Mouse (Mus musculus) CH12.LX (cell line): ENCODE measurements around the gene Pdrg1. TPM values are rescaled to one million over a fixed set of nuclear protein-coding genes. Genes with fewer than 3 reads are reported as not detected.

Source experiments
- DNase-seq: peaks from one replicate; pipeline ENCODE4 v3.0.0-alpha.2; 2013; ENCODE audit errors: extremely low read depth
- H3K27ac ChIP-seq: 2 replicates; pipeline ENCODE4 v1.5.1; 2012; ENCODE audit warnings: low read depth, mild to moderate bottlenecking, control low read depth, moderate library complexity; ENCODE audit not compliant: insufficient read depth
- H3K27me3 ChIP-seq: replicated peaks from 2 replicates; pipeline ENCODE3; 2012; ENCODE audit warnings: inconsistent platforms
- H3K36me3 ChIP-seq, 2 experiments: replicated peaks in 1 of 2; 2 replicates each; pipeline versions ENCODE3 to v1.6.1; 2012; ENCODE audit warnings: inconsistent platforms in 1 of 2, low read length in 1 of 2, mild to moderate bottlenecking in 1 of 2, mixed read lengths in 1 of 2, moderate library complexity in 1 of 2; ENCODE audit not compliant: control insufficient read depth in 1 of 2, insufficient read depth in 1 of 2
- H3K4me1 ChIP-seq, 2 experiments: 2 replicates each; pipeline ENCODE4 v1.6.1; 2012; ENCODE audit warnings: inconsistent platforms in 1 of 2, moderate library complexity in 1 of 2; ENCODE audit not compliant: insufficient read depth in 2 of 2, control insufficient read depth in 1 of 2
- H3K4me2 ChIP-seq: 2 replicates; pipeline ENCODE4 v1.6.1; 2012; ENCODE audit warnings: low read depth, mild to moderate bottlenecking, control low read depth; ENCODE audit not compliant: poor library complexity, insufficient read depth, severe bottlenecking
- H3K4me3 ChIP-seq, 3 experiments: fragments of 150-350 bp in 1 of 3; sonication (generic) in 1 of 3; replicated peaks in 1 of 3; 2 replicates each; pipeline versions ENCODE3 to v1.5.1; 2011 to 2012; ENCODE audit warnings: low read depth in 2 of 3, low read length in 2 of 3, mild to moderate bottlenecking in 2 of 3, moderate library complexity in 2 of 3, control low read depth in 1 of 3, improper control_type of control experiment in 1 of 3, inconsistent platforms in 1 of 3, mixed read lengths in 1 of 3; ENCODE audit not compliant: poor library complexity in 1 of 3
- H3K79me2 ChIP-seq: replicated peaks from 2 replicates; pipeline ENCODE4 v1.6.1; 2012; ENCODE audit warnings: mild to moderate bottlenecking, moderate library complexity; ENCODE audit not compliant: control insufficient read depth, poor library complexity, insufficient read depth, severe bottlenecking; ENCODE audit errors: extremely low read depth
- H3K9ac ChIP-seq: 2 replicates; pipeline ENCODE4 v1.6.1; 2012; ENCODE audit warnings: low read depth, mild to moderate bottlenecking, control low read depth, moderate library complexity; ENCODE audit not compliant: insufficient read depth
- H3K9me3 ChIP-seq: replicated peaks from 2 replicates; pipeline ENCODE3; 2012; ENCODE audit warnings: low read length, inconsistent platforms, mixed read lengths
- BHLHE40 ChIP-seq: IDR thresholded peaks from 2 replicates; pipeline ENCODE4 v1.6.1; 2011; ENCODE audit warnings: mild to moderate bottlenecking, low read depth, low read length, improper control_type of control experiment
- CHD2 ChIP-seq: IDR thresholded peaks from 2 replicates; pipeline ENCODE4 v1.6.1; 2011; ENCODE audit warnings: low read length, improper control_type of control experiment
- CTCF ChIP-seq, 2 experiments: IDR thresholded peaks in 1 of 2; conservative IDR thresholded peaks in 1 of 2; 2 replicates each; pipeline ENCODE4 v1.5.1; 2011 to 2012; ENCODE audit warnings: low read depth in 2 of 2, low read length in 2 of 2, improper control_type of control experiment in 1 of 2, inconsistent platforms in 1 of 2, mild to moderate bottlenecking in 1 of 2, moderate library complexity in 1 of 2
- ELF1 ChIP-seq: IDR thresholded peaks from 2 replicates; pipeline ENCODE4 v1.6.1; 2014; ENCODE audit warnings: low read depth, mild to moderate bottlenecking, inconsistent platforms, low read length, improper control_type of control experiment
- EP300 ChIP-seq: IDR thresholded peaks from 2 replicates; pipeline ENCODE4 v1.6.1; 2011; ENCODE audit warnings: low read length, improper control_type of control experiment
- ETS1 ChIP-seq: conservative IDR thresholded peaks from 2 replicates; pipeline ENCODE4 v1.6.1; 2012; ENCODE audit warnings: low read depth, mild to moderate bottlenecking, inconsistent platforms, low read length, improper control_type of control experiment, moderate library complexity
- JUND ChIP-seq: conservative IDR thresholded peaks from 2 replicates; pipeline ENCODE4 v1.6.1; 2011; ENCODE audit warnings: low read depth, low read length, improper control_type of control experiment
- MAX ChIP-seq: IDR thresholded peaks from 2 replicates; pipeline ENCODE4 v1.6.1; 2011; ENCODE audit warnings: low read length, improper control_type of control experiment
- MYC ChIP-seq: IDR thresholded peaks from 2 replicates; pipeline ENCODE4 v1.6.1; 2011; ENCODE audit warnings: low read depth, mild to moderate bottlenecking, improper control_type of control experiment, low read length
- NELFE ChIP-seq: IDR thresholded peaks from 2 replicates; pipeline ENCODE4 v1.6.1; 2011; ENCODE audit warnings: low read depth, low read length, improper control_type of control experiment
- NRF1 ChIP-seq: IDR thresholded peaks from 2 replicates; pipeline ENCODE4 v1.6.1; 2014; ENCODE audit warnings: low read depth, mild to moderate bottlenecking, inconsistent platforms, low read length, improper control_type of control experiment, moderate library complexity
- POLR2A ChIP-seq: IDR thresholded peaks from 2 replicates; pipeline ENCODE4 v1.6.1; 2011; ENCODE audit warnings: low read depth, mild to moderate bottlenecking, improper control_type of control experiment, low read length
- RAD21 ChIP-seq: IDR thresholded peaks from 2 replicates; pipeline ENCODE4 v1.6.1; 2011; ENCODE audit warnings: low read depth, mild to moderate bottlenecking, low read length, improper control_type of control experiment, moderate library complexity
- RCOR1 ChIP-seq: conservative IDR thresholded peaks from 2 replicates; pipeline ENCODE4 v1.6.1; 2012; ENCODE audit warnings: low read depth, mild to moderate bottlenecking, inconsistent platforms, low read length, improper control_type of control experiment
- ZC3H11A ChIP-seq: IDR thresholded peaks from 2 replicates; pipeline ENCODE4 v1.6.1; 2012; ENCODE audit warnings: low read depth, mild to moderate bottlenecking, inconsistent platforms, low read length, improper control_type of control experiment
- ZKSCAN1 ChIP-seq: IDR thresholded peaks from 2 replicates; pipeline ENCODE4 v1.6.1; 2012; ENCODE audit warnings: low read depth, inconsistent platforms, low read length, improper control_type of control experiment, borderline replicate concordance
- ZMIZ1 ChIP-seq: IDR thresholded peaks from 2 replicates; pipeline ENCODE4 v1.6.1; 2012; ENCODE audit warnings: low read depth, mild to moderate bottlenecking, inconsistent platforms, low read length, improper control_type of control experiment
- dilution Hi-C: fragments of 300-500 bp; cut with MboI; formaldehyde crosslinking; loops from 2 replicates; pipeline ENCODE4 v1.14.3; 2020; ENCODE audit warnings: low sequenced_read_pairs; ENCODE audit not compliant: extremely low pct_unique_long_range_greater_than_20kb, extremely low pct_ligation_motif_present
- in situ Hi-C: fragments of 300-500 bp; cut with MboI; formaldehyde crosslinking; loops from 3 replicates; pipeline ENCODE4 v1.14.3; 2019; ENCODE audit warnings: low sequenced_read_pairs, low pct_ligation_motif_present, low pct_unique_long_range_greater_than_20kb, mixed read lengths
- polyA plus RNA-seq: library from polyadenylated mRNA; unstranded; fragments of >175 nt; gene quantifications from 2 replicates; pipeline ENCODE4 v1.2.1, GENCODE M21; 2012; ENCODE audit warnings: low read depth; ENCODE audit not compliant: insufficient read length
- total RNA-seq, 2 experiments: library from RNA; depleted of rRNA; stranded (reverse); fragments of 300-350 nt in 1 of 2; fragments of >200 nt in 1 of 2; gene quantifications; 2 replicates each; pipeline ENCODE4 v1.2.3; 2012 to 2014

Gene Pdrg1
- total and polyA plus RNA-seq, 3 experiments: 26.1 to 56.4 (median 50.9) TPM

DNA sequence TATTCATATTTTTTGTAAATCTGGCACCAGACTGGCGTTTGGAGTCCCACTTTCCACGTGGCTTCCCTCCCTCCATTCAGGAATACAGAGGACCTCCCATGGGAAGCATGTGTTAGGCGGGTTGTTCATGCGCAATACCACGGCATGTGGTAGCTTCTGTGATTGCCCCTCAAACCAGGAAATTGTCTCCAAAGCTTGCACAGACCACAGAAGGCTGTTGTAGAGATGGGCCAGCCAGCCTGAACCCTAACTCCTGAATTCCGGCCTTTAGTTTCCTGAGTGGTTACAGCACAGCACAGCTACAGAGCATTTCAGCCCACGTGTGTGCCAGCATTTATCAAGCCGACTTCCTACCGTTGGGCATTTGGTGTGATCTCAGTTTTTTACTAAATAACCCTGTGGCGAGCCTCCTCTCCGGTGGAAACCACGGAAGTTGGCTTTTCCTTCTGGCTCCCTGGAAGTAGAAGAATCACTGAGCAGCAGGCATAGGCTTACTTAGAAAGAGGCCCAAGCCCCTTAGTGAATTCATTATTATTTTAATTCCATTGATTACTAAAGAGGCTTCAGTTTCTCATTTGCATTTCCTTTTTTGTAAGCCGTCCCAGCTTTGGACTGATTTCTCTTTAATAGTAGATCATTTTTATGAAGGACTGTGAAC, 11.4 kb downstream of the Pdrg1 start:
- DNase-seq: no peak
- H3K4me3 ChIP-seq: no peak overlapping the region
- H3K27ac ChIP-seq: no peak overlapping the region
- H3K4me2 ChIP-seq: no peak overlapping the region
- no peaks in the 10 kb centered on the region for H3K9me3 ChIP-seq
- peaks cover 10% of the 10 kb centered on the region for H3K27me3 ChIP-seq
- in situ Hi-C loops: no loop called here
- H3K36me3 ChIP-seq: peaks cover 20 to 32% of the 10 kb centered on the region in 2 experiments
- TF ChIP-seq ZKSCAN1: no peak
- TF ChIP-seq ZC3H11A: no peak
- no peak for TF ChIP-seq MAX
- no peak for TF ChIP-seq CHD2
- TF ChIP-seq ZMIZ1: no peak
- no peak for TF ChIP-seq POLR2A
- dilution Hi-C loops: no loop called here
- H3K9ac ChIP-seq: no peak overlapping the region
- no peaks in the 10 kb centered on the region for H3K79me2 ChIP-seq
- peaks cover 13 to 27% of the 10 kb centered on the region in 2 experiments for H3K4me1 ChIP-seq

DNA sequence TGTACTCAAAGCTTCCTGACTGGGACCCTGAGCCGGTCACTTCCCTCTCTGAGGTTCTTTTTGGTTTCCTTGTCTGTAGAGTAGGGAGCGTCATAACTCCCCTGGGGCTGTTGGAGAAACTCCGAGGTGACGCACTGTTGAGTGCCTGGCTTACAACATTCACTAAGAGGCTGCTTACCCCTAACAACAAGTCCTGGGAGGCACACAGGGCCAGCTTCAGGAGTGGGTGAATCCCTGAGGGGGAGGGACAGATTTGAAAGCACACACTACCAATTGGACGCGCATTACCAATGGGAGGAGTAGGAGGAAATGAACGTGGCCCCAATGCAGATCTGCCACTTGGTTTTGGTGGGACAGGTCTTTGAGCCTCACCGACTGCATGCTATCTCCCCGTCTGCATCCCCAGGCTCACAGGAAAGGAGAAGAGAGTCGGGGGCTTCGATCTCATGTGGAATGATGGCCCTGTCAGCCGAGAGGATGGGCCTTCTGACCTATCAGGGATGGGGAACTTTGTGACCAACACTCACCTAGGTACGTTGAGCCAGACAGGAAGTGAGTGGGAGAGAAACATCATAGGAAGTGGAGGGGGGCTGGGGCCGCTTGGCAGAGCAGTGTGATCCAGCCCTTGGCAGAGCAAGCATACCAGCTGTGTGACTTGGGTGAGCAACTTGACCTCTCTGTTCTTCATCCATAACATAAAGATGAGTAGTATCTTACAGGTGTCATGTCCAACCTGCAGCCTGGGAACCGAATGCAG, 12.6 kb downstream of the Pdrg1 start:
- dilution Hi-C loops (no loop called here), in situ Hi-C loops (no loop called here)
- peak; percentile 88 for DNase-seq
- Histone ChIP-seq H3K4me2 (peak overlapping the region; percentile 40; the same call in 1 of the 2 replicates), H3K4me3 (peak overlapping the region in 2 of 3 experiments; percentile 0 to 26), H3K9me3 (no peaks in the 10 kb centered on the region), H3K27me3 (peaks cover 14% of the 10 kb centered on the region), H3K9ac (no peak overlapping the region), H3K36me3 (peaks cover 11 to 21% of the 10 kb centered on the region in 2 experiments), H3K79me2 (no peaks in the 10 kb centered on the region), H3K4me1 (peaks cover 13 to 27% of the 10 kb centered on the region in 2 experiments)
- TF ChIP-seq RAD21 (no peak), NELFE (0 out of 2 replicates have a peak, but pooled peaks have one; percentile 9), MYC (no peak), ETS1 (peak; percentile 38; the same call in 1 of the 2 replicates), NRF1 (no peak), EP300 (0 out of 2 replicates have a peak, but pooled peaks have one; percentile 3), JUND (no peak), BHLHE40 (no peak), CTCF (conservative IDR thresholded peaks at IDR 0.05 in 1 of 2, IDR thresholded peaks at IDR 0.05 in 1 of 2; ENCODE audit: low read depth in 2 of 2, low read length in 2 of 2) (no peak), ELF1 (0 out of 2 replicates have a peak, but pooled peaks have one; percentile 11), MAX (no peak), RCOR1 (no peak)
- TF ChIP-seq, all 38 proteins: peak for 4
- no peak overlapping the region for H3K27ac ChIP-seq
